Comparison of ENCODE assay signal across 21 mouse cellular contexts in the genomic region with DNA sequence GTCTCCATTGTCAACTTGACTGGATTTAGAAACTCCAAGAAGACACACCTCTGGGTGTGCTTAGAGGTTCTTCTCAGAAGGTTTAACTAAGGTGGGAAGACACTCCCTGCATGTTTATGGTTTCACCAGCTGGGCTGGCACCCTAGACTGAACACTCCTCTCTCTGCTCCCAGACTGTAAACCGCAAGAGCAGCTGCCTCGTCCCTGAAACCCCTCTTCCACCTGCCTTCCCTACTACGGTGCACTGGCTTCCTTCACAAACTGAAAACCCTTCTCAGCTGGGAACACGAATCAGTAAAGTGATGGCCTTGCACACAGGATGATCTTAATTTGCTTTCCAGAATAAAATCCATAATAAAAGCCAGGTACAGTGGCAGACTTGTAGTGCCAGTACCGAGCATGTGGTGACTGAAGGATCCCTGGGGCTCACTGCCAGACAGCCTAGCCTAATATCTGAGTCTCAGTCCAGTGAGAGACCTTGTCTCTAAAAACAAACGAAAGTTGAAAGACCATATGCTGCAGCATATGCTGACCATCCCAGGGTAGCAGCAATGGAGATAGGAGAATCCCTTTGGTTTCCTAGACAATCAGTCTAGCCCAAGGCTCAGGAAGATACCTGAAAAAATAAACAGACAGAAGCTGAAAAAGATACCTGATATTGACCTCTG. TPM values are rescaled to one million over a fixed set of nuclear protein-coding genes. Genes with fewer than 3 reads are reported as not detected.
DNase-seq lines count a peak whose midpoint lies in the region; ATAC-seq and TF ChIP-seq lines count a peak whose summit lies in the region.
"Had no signal": no experiment of that assay in that cellular context is flagged by ENCODE, and none has a peak within 500 bp of the region (broad histone marks: within the 10 kb centered on the region; RNA-seq: fewer than 3 reads in every experiment).

No protein-coding gene starts in this region.

- no peak overlapping the region for H3K9ac ChIP-seq in intestine, embryonic 16.5 days (ENCODE audit: low read depth, low read length)
- H3K9ac ChIP-seq: forebrain, embryonic 13.5 days; midbrain, embryonic 13.5 days; neural tube, embryonic 13.5 days had no signal

- H3K4me3 ChIP-seq in left cerebral cortex, adult 2 months, result no peak overlapping the region
- H3K4me3 ChIP-seq in intestine, embryonic 16.5 days (ENCODE audit: low read length), result no peak overlapping the region
- H3K4me3 ChIP-seq: forebrain, embryonic 13.5 days; gastrocnemius, adult 2 months; megakaryocyte, embryonic 14.5 days; midbrain, embryonic 13.5 days; neural tube, embryonic 13.5 days had no signal

- H3K4me1 ChIP-seq in intestine, embryonic 16.5 days (ENCODE audit: control insufficient read depth, insufficient read depth, low read length), result no peaks in the 10 kb centered on the region
- H3K4me1 ChIP-seq: forebrain, embryonic 13.5 days; megakaryocyte, embryonic 14.5 days; midbrain, embryonic 13.5 days; neural tube, embryonic 13.5 days had no signal

- peak; percentile 10 for DNase-seq in left cerebral cortex, postnatal 4 days
- no peak for DNase-seq in left cerebral cortex, adult 2 months (ENCODE audit: extremely low spot score in 1 of 2, low spot score in 2 of 2)
- peak; percentile 76 for DNase-seq in cerebellum, adult 9-10 months
- DNase-seq in large intestine, adult 2 months (ENCODE audit: low read depth, low spot score), result peak; percentile 24
- DNase-seq in kidney, postnatal 25 days, result no peak
- DNase-seq in thymus, postnatal 4 days, result no peak
- DNase-seq: adrenal gland, postnatal 10 days; gastrocnemius, adult 2 months; kidney, postnatal 36 days; lung, postnatal 14 days; right cerebral cortex, postnatal 4 days had no signal

- intact Hi-C loops in left cerebral cortex, postnatal 4 days (cut with DNase I), result no loop called here
- intact Hi-C loops in left cerebral cortex, adult 2 months (cut with DNase I), result no loop called here

- H3K9me3 ChIP-seq in intestine, embryonic 16.5 days (ENCODE audit: control insufficient read depth, low read length), result no peaks in the 10 kb centered on the region
- H3K9me3 ChIP-seq: forebrain, embryonic 13.5 days; midbrain, embryonic 13.5 days; neural tube, embryonic 13.5 days had no signal

- H3K27me3 ChIP-seq in intestine, embryonic 16.5 days (replicated peaks; ENCODE audit: control insufficient read depth, insufficient read depth, low read length), result no peaks in the 10 kb centered on the region
- H3K27me3 ChIP-seq: forebrain, embryonic 13.5 days; midbrain, embryonic 13.5 days; neural tube, embryonic 13.5 days had no signal

- ATAC-seq in cerebellum, adult (ENCODE audit: insufficient number of reproducible peaks, low FRiP score, low TSS enrichment), result peak; percentile 95
- no peak for ATAC-seq in intestine, embryonic 16.5 days
- ATAC-seq: forebrain, embryonic 13.5 days; hindbrain, embryonic 16.5 days; intestine, postnatal 0 days; midbrain, embryonic 13.5 days had no signal

- no peaks in the 10 kb centered on the region for H3K36me3 ChIP-seq in intestine, embryonic 16.5 days (ENCODE audit: control insufficient read depth, insufficient read depth, low read length)
- H3K36me3 ChIP-seq: midbrain, embryonic 13.5 days; neural tube, embryonic 13.5 days had no signal

- no peak overlapping the region for H3K27ac ChIP-seq in left cerebral cortex, adult 2 months
- H3K27ac ChIP-seq in intestine, embryonic 16.5 days (ENCODE audit: low read length), result no peak overlapping the region
- H3K27ac ChIP-seq: forebrain, embryonic 13.5 days; gastrocnemius, adult 2 months; midbrain, embryonic 13.5 days; neural tube, embryonic 13.5 days had no signal

- 32% methylated on average over 6 of the region's 6 CpGs for WGBS in large intestine, adult 2 months
- WGBS in intestine, embryonic 16.5 days, result 72% methylated on average over 6 of the region's 6 CpGs

- TF ChIP-seq CTCF in left cerebral cortex, adult 2 months (IDR thresholded peaks at IDR 0.05), result no peak

- no peak overlapping the region for H3K4me2 ChIP-seq in intestine, embryonic 16.5 days (ENCODE audit: low read depth, low read length)
- H3K4me2 ChIP-seq: forebrain, embryonic 13.5 days; heart, embryonic 11.5 days; liver, embryonic 11.5 days; midbrain, embryonic 13.5 days; neural tube, embryonic 13.5 days had no signal

RNA-seq across cellular contexts. Expression of gene Cat, which starts 30.7 kb away (rescaled TPM):
- total RNA-seq in left cerebral cortex, postnatal 4 days (2021), result 10 to 100 TPM; 80.5 to 83.4 TPM
- 10 to 100 TPM; 42.5 to 46.9 TPM for total RNA-seq in left cerebral cortex, adult 2 months (2021)
- polyA plus RNA-seq in large intestine, adult 2 months (2012; rRNA removed), result 36.5 and 81.1 TPM in 2 replicates
- 169 and 195 TPM in 2 replicates for polyA plus RNA-seq in intestine, embryonic 16.5 days (2015; fragmentation: Nextera tagmentation; extraction: Ambion mirVana)

RNA-seq across cellular contexts. Expression of gene Abtb2, which starts 50.5 kb away (rescaled TPM):
- 10 to 100 TPM in 1 of 2 experiments, 1 to 10 TPM in 1; 9.5 to 11.9 TPM for total RNA-seq in left cerebral cortex, postnatal 4 days (2021)
- total RNA-seq in left cerebral cortex, adult 2 months (2021), result 1 to 10 TPM; 8.1 to 9.7 TPM
- polyA plus RNA-seq in large intestine, adult 2 months (2012; rRNA removed), result 2.2 and 2.4 TPM in 2 replicates
- 4.7 and 5.4 TPM in 2 replicates for polyA plus RNA-seq in intestine, embryonic 16.5 days (2015; fragmentation: Nextera tagmentation; extraction: Ambion mirVana)

Comparison
In these comparisons a context has a peak if more than half of its experiments do, and no peak if none do; other contexts are left out.
1. DNase-seq: peak in left cerebral cortex, postnatal 4 days (single experiment), cerebellum, adult 9-10 months (single experiment) and large intestine, adult 2 months (single experiment); none in left cerebral cortex, adult 2 months (0 of 2), kidney, postnatal 25 days (0 of 2) and thymus, postnatal 4 days (single experiment).